Mouse (Mus musculus) midbrain, embryonic 13.5 days (tissue): ENCODE data around the gene 1810010D01Rik. TPM values are rescaled to one million over a fixed set of nuclear protein-coding genes. Genes with fewer than 3 reads are reported as not detected.

ENCODE experiments used
- ATAC-seq: fragments of 200-750 bp; cut with Nextera tagmentation; 2 replicates; pipeline ENCODE4 v1.8.0; 2017; ENCODE audit warnings: mild to moderate bottlenecking, moderate TSS enrichment, moderate library complexity
- H3K27ac ChIP-seq: fragments of 300-500 bp; sonication (generic); 2 replicates; pipeline ENCODE4 v1.5.1; 2015; ENCODE audit warnings: inconsistent platforms, mild to moderate bottlenecking, moderate library complexity
- H3K27me3 ChIP-seq: fragments of 300-500 bp; sonication (generic); 2 replicates; pipeline ENCODE4 v1.6.1; 2015; ENCODE audit warnings: mild to moderate bottlenecking, inconsistent platforms
- H3K36me3 ChIP-seq: fragments of 300-500 bp; sonication (generic); 2 replicates; pipeline ENCODE4 v1.6.1; 2015; ENCODE audit warnings: mild to moderate bottlenecking, inconsistent platforms
- H3K4me1 ChIP-seq: fragments of 300-500 bp; sonication (generic); replicated peaks from 2 replicates; pipeline ENCODE4 v1.6.1; 2015; ENCODE audit warnings: inconsistent platforms
- H3K4me2 ChIP-seq: fragments of 300-500 bp; sonication (generic); replicated peaks from 2 replicates; pipeline ENCODE4 v1.6.1; 2015; ENCODE audit warnings: moderate library complexity, mild to moderate bottlenecking, inconsistent platforms
- H3K4me3 ChIP-seq: fragments of 300-500 bp; sonication (generic); replicated peaks from 2 replicates; pipeline ENCODE4 v1.5.1; 2015; ENCODE audit warnings: mild to moderate bottlenecking, inconsistent platforms
- H3K9ac ChIP-seq: fragments of 300-500 bp; sonication (generic); replicated peaks from 2 replicates; pipeline ENCODE4 v1.6.1; 2015; ENCODE audit warnings: mild to moderate bottlenecking, inconsistent platforms
- H3K9me3 ChIP-seq: fragments of 300-500 bp; sonication (generic); 2 replicates; pipeline ENCODE4 v1.6.1; 2016; ENCODE audit warnings: mild to moderate bottlenecking, inconsistent platforms
- whole genome bisulfite sequencing: fragments of 180-500 bp; shearing (Covaris S2); methylation state at CpG from one replicate; pipeline ENCODE4 v1.1.7; 2015; 5-methylcytosine and 5-hydroxymethylcytosine counted together
- polyA plus RNA-seq: library from polyadenylated mRNA; unstranded; fragments of >200 nt; fragmentation: Nextera tagmentation; extraction: Ambion mirVana; gene quantifications from 2 replicates; pipeline ENCODE4 v1.2.1, GENCODE M21; 2015

Gene 1810010D01Rik
- polyA plus RNA-seq, 1 experiment from 2014 or later, result 0.34 TPM

GRCm38 (mm10) chr7:145234841-145235790, 27.2 kb upstream of the 1810010D01Rik start:
- no peak for ATAC-seq
- no peak overlapping the region for H3K9ac ChIP-seq
- no peak overlapping the region for H3K4me2 ChIP-seq
- no peaks in the 10 kb centered on the region for H3K27me3 ChIP-seq
- H3K36me3 ChIP-seq, result no peaks in the 10 kb centered on the region
- no peak overlapping the region for H3K27ac ChIP-seq
- no peaks in the 10 kb centered on the region for H3K9me3 ChIP-seq
- H3K4me3 ChIP-seq, result no peak overlapping the region
- H3K4me1 ChIP-seq, result no peaks in the 10 kb centered on the region
- WGBS, result 82% methylated on average over 10 of the region's 10 CpGs

GRCm38 (mm10) chr7:145231659-145232058, 23.7 kb upstream of the 1810010D01Rik start:
- no peak overlapping the region for H3K9ac ChIP-seq
- H3K4me3 ChIP-seq, result no peak overlapping the region
- H3K4me2 ChIP-seq, result no peak overlapping the region
- ATAC-seq, result no peak
- H3K9me3 ChIP-seq, result no peaks in the 10 kb centered on the region
- WGBS, result 88% methylated on average over 9 of the region's 9 CpGs
- H3K36me3 ChIP-seq, result no peaks in the 10 kb centered on the region
- no peaks in the 10 kb centered on the region for H3K4me1 ChIP-seq
- H3K27me3 ChIP-seq, result no peaks in the 10 kb centered on the region
- H3K27ac ChIP-seq, result no peak overlapping the region

GRCm38 (mm10) chr7:145226641-145227040, 18.7 kb upstream of the 1810010D01Rik start:
- Histone ChIP-seq H3K9ac (no peak overlapping the region), H3K4me3 (no peak overlapping the region), H3K4me1 (no peaks in the 10 kb centered on the region), H3K27me3 (no peaks in the 10 kb centered on the region), H3K4me2 (no peak overlapping the region), H3K27ac (no peak overlapping the region), H3K36me3 (no peaks in the 10 kb centered on the region), H3K9me3 (no peaks in the 10 kb centered on the region)
- WGBS, result 93% methylated on average over 6 of the region's 6 CpGs
- no peak for ATAC-seq

GRCm38 (mm10) chr7:145225626-145226025, 17.7 kb upstream of the 1810010D01Rik start:
- WGBS, result 84% methylated on average over 6 of the region's 6 CpGs

GRCm38 (mm10) chr7:145221841-145222689, 14.1 kb upstream of the 1810010D01Rik start:
- Histone ChIP-seq H3K27ac (no peak overlapping the region), H3K9me3 (no peaks in the 10 kb centered on the region; the same call in 1 of the 2 replicates), H3K36me3 (no peaks in the 10 kb centered on the region), H3K9ac (no peak overlapping the region), H3K4me2 (no peak overlapping the region), H3K4me3 (no peak overlapping the region), H3K27me3 (no peaks in the 10 kb centered on the region), H3K4me1 (0 out of 2 replicates have a peak, but pooled peaks cover 2% of the 10 kb centered on the region)
- WGBS, result 41% methylated on average over 2 of the region's 2 CpGs
- ATAC-seq, result peak; percentile 49; the same call in 1 of the 2 replicates

More at GRCm38 (mm10) chr7:145225626-145226025, 17.7 kb upstream of the 1810010D01Rik start:
- Histone ChIP-seq H3K9me3 (no peaks in the 10 kb centered on the region; the same call in 1 of the 2 replicates), H3K36me3 (no peaks in the 10 kb centered on the region), H3K4me1 (no peaks in the 10 kb centered on the region), H3K4me3 (no peak overlapping the region), H3K27ac (no peak overlapping the region), H3K9ac (no peak overlapping the region), H3K27me3 (no peaks in the 10 kb centered on the region), H3K4me2 (no peak overlapping the region)
- ATAC-seq, result no peak

- Histone ChIP-seq H3K4me3 (no peak overlapping the region), H3K9ac (no peak overlapping the region), H3K4me1 (0 out of 2 replicates have a peak, but pooled peaks cover 7% of the 10 kb centered on the region), H3K36me3 (no peaks in the 10 kb centered on the region), H3K27me3 (no peaks in the 10 kb centered on the region), H3K4me2 (no peak overlapping the region), H3K27ac (no peak overlapping the region), H3K9me3 (no peaks in the 10 kb centered on the region; the same call in 1 of the 2 replicates)
- WGBS, result 75% methylated on average over 2 of the region's 2 CpGs
- ATAC-seq, result no peak
These were observed 13.4 kb upstream of the 1810010D01Rik start for GRCm38 (mm10) chr7:145221346-145221745.

- H3K4me1 ChIP-seq, result 0 out of 2 replicates have a peak, but pooled peaks cover 7% of the 10 kb centered on the region
- no peaks in the 10 kb centered on the region; the same call in 1 of the 2 replicates for H3K9me3 ChIP-seq
- 89% methylated on average over 9 of the region's 9 CpGs for WGBS
- 0 out of 2 replicates have a peak, but pooled peaks cover 2% of the 10 kb centered on the region for H3K27me3 ChIP-seq
- H3K27ac ChIP-seq, result no peak overlapping the region
- H3K9ac ChIP-seq, result no peak overlapping the region
- H3K4me2 ChIP-seq, result no peak overlapping the region
- no peak overlapping the region for H3K4me3 ChIP-seq
- ATAC-seq, result no peak
- H3K36me3 ChIP-seq, result no peaks in the 10 kb centered on the region
These were observed 11.5 kb upstream of the 1810010D01Rik start for GRCm38 (mm10) chr7:145219420-145219831.

- ATAC-seq, result no peak
These were observed 8.7 kb upstream of the 1810010D01Rik start for GRCm38 (mm10) chr7:145216591-145216990.

GRCm38 (mm10) chr7:145215476-145215875, 7.6 kb upstream of the 1810010D01Rik start:
- H3K4me1 ChIP-seq, result peaks cover 32% of the 10 kb centered on the region
- no peak overlapping the region for H3K27ac ChIP-seq
- 0 out of 2 replicates have a peak, but pooled peaks cover 2% of the 10 kb centered on the region for H3K27me3 ChIP-seq
- no peak overlapping the region for H3K4me2 ChIP-seq
- ATAC-seq, result no peak
- H3K9ac ChIP-seq, result no peak overlapping the region
- H3K4me3 ChIP-seq, result no peak overlapping the region
- H3K9me3 ChIP-seq, result no peaks in the 10 kb centered on the region; the same call in 1 of the 2 replicates
- H3K36me3 ChIP-seq, result no peaks in the 10 kb centered on the region
- WGBS, result 91% methylated on average over 4 of the region's 4 CpGs

More at GRCm38 (mm10) chr7:145216591-145216990, 8.7 kb upstream of the 1810010D01Rik start:
- 0 out of 2 replicates have a peak, but pooled peaks cover 2% of the 10 kb centered on the region for H3K27me3 ChIP-seq
- H3K27ac ChIP-seq, result no peak overlapping the region
- peaks cover 23% of the 10 kb centered on the region for H3K4me1 ChIP-seq
- no peak overlapping the region for H3K4me2 ChIP-seq
- H3K36me3 ChIP-seq, result no peaks in the 10 kb centered on the region
- no peak overlapping the region for H3K4me3 ChIP-seq
- H3K9me3 ChIP-seq, result no peaks in the 10 kb centered on the region; the same call in 1 of the 2 replicates
- 72% methylated on average over 1 of the region's 1 CpGs for WGBS
- no peak overlapping the region for H3K9ac ChIP-seq

- WGBS, result 9% methylated on average over 14 of the region's 14 CpGs
- H3K4me1 ChIP-seq, result peaks cover 43% of the 10 kb centered on the region
- H3K4me3 ChIP-seq, result no peak overlapping the region
- no peak overlapping the region for H3K9ac ChIP-seq
- peak overlapping the region; percentile 83 for H3K27ac ChIP-seq
- H3K27me3 ChIP-seq, result 0 out of 2 replicates have a peak, but pooled peaks cover 2% of the 10 kb centered on the region
- ATAC-seq, result peak; percentile 86
- no peaks in the 10 kb centered on the region for H3K36me3 ChIP-seq
- no peak overlapping the region for H3K4me2 ChIP-seq
- H3K9me3 ChIP-seq, result no peaks in the 10 kb centered on the region
These were observed 4.1 kb upstream of the 1810010D01Rik start for GRCm38 (mm10) chr7:145211680-145212659.
